Mouse (Mus musculus) thymus, adult 2 months (tissue): Measurements from ENCODE around the gene Otogl.

Source experiments
- CTCF ChIP-seq: fragments of 200-500 bp; IDR thresholded peaks from 2 replicates; pipeline ENCODE4 v1.5.1; 2012; ENCODE audit warnings: mild to moderate bottlenecking, control low read depth, low read length, moderate library complexity, borderline replicate concordance; ENCODE audit not compliant: control insufficient read depth, poor library complexity, insufficient read depth; ENCODE audit errors: extremely low read depth
- POLR2A ChIP-seq: fragments of 200-500 bp; IDR thresholded peaks from 2 replicates; pipeline ENCODE4 v1.6.1; 2012; ENCODE audit warnings: mild to moderate bottlenecking, low read length, control low read depth, moderate library complexity; ENCODE audit not compliant: control insufficient read depth, poor library complexity, insufficient read depth; ENCODE audit errors: extremely low read depth

DNA sequence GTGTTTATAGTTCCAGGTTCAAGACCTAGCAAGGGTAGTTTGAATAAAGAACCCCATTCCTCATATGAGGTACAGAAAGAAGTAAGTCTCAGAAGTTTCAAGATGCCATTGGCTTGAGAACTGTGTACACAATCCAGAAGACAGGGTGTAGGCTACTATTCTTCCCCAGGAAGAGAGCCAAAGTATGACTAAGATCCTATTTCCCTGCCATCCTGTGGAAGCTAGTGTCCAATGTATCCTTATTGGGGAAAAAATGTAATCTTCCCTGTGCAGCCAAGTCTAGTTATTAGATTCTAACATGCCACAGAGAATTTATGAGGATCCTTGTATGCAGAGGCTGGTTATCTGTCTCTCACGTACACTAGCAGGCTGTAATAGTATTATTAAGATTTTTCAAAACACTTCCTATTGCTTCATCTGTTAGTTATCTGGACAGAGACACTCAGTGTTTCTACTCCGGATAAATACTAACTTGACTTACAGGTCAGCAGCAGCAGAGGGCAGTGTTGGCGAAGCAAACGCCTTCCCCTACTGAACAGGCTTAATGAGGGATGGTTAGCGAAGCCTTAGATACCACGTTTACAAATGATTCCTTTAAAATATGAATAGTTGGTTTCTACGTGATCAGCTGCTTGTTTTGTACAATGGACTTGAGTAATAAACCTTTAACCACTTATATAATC is 112.1 kb downstream of the Otogl start:
- TF ChIP-seq CTCF (no peak), POLR2A (no peak)
